Mouse (Mus musculus) layer of hippocampus, postnatal 14 days (tissue): ENCODE data around the gene Gm8300. TPM values are rescaled to one million over a fixed set of nuclear protein-coding genes. Genes with fewer than 3 reads are reported as not detected.
"Not testable (repeated sequence)": the region's sequence is repeated elsewhere in the genome, so short reads cannot be mapped to it uniquely, and the experiment has no call there.

Experiments used
- DNase-seq, 2 experiments: peaks; one replicate each; pipeline ENCODE4 v3.0.0; 2021 to 2022; ENCODE audit warnings: low spot score in 2 of 2, mixed read lengths in 1 of 2
- long read RNA-seq, 2 experiments: library from polyadenylated mRNA; stranded (forward); transcript quantifications; one replicate each; pipeline ENCODE4 v2.0.0; 2021
- total RNA-seq, 2 experiments: library from RNA; stranded (reverse); gene quantifications; 2 replicates each; pipeline ENCODE4 v1.2.3; 2021

Gene Gm8300
- not detected for total RNA-seq
- long read RNA-seq, experiment 1, result 0 reads
- long read RNA-seq, experiment 2, result 0 reads

DNA sequence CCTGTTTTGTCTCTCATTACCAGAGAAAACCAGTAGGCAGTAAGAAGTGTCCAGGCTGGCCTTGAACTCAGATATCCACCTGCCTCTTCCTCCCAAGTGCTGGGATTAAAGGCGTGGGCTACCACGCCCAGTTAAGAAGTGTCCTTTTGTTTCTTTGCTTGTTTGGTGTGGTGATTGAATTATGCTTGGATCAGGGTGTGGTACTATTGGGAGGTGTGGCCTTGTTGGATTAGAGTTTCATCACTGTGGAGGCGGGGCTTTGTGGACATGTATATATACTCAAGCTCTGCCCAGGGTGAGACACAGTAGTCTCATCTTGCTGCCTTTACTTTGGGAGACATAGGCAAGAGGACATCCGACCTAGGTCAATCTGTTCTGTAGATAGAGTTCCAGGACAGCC, at the start of gene Gm8300:
Gene Gm8300, plus strand, starts transcription at position 301 of the 400 bp plus-strand sequence.
- not testable (repeated sequence) for DNase-seq

DNA sequence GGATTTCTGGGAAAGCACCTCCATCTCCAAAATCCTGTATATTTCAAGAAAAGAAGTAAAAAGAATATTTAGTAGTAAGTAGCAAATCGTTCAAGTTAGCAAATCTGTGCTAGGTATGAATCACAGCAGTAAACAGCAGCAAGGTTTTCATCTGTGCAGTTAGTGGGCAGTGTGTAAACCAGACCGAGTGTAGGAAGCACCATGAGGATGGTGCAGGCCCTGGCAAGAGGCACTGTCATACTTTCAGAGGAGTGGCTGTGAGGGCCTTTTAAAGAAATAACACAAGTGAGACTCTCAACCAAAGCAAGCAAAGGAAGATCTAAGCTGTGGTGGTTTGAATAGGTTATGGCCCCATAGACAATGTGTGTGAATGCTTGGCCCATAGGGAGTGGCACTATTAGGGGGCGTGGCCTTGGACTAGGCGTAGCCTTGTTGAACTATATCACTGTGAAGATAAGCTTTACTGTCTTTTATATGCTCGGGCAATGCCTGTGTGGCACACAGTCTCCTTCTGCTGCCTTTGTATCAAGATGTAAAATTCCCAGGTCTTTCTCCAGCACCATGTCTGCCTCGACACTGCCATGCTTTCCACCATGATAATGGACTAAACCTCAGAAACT, 49.3 kb upstream of the Gm8300 start:
- no peak for DNase-seq

DNA sequence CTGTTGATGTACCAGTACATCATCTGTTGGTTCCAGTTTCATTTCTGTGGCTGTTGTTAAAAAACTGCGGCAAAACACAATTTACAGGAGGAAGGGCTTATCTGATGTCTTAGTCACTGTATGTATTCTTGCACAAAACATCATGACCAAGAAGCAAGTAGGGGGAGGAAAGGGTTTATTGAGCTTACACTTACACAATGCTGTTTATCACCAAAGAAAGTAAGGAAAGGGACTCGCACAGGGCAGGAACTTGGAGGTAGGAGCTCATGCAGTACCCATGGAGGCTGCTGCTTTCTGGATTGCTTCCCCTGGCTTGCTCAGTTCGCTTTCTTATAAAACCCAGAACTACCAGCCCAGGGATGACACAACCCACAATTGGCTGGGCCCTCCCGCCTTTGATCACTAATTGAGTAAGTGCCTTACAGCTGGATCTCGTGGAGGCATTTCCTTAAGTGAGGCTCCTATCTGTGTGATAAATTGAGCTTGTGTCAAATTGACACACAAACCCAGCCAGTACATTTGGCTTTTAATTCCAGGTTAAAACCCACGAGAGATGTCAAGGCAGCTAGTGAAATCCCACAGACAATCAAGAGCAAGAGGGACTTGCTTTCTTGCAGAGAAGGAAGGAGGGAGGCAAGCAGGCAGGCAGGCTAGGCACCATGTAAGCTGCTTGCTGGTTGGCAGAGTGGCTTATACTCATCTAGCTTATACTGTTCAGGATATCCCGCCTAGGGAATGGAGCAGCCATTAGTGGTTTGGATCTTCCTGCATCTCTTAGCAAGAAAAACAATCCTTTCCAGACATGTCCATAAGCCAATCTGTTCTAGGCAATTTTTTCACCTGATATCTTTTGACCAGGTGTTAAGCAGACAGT, 43.6 kb upstream of the Gm8300 start:
- no peak for DNase-seq

DNA sequence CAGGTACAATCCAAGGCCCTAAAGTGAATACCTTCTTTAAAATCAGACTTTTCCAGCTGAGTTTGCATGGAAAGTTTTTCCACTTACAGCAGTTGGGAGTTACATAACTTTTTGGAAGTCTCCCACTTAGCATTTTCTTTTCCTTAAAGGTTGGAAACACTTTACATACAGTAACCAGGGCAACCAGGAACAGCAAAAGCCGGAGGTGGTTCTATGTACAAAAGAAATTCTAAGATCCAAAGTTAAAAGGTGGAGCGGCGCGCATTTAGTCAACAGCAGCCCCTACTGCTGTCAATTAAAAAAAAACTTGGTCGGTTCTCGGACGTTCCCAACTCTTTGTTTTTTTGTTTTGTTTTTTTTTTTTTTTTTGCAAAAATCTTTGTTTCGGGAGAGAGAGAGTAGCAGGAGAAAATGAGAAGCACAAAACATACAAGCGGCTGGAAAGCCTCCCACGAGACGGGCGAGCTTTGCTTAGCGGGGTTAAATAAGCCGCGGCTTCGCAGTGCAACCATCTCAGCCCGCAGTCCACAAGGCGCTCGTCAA, 42.6 kb upstream of the Gm8300 start:
- DNase-seq, result no peak

DNA sequence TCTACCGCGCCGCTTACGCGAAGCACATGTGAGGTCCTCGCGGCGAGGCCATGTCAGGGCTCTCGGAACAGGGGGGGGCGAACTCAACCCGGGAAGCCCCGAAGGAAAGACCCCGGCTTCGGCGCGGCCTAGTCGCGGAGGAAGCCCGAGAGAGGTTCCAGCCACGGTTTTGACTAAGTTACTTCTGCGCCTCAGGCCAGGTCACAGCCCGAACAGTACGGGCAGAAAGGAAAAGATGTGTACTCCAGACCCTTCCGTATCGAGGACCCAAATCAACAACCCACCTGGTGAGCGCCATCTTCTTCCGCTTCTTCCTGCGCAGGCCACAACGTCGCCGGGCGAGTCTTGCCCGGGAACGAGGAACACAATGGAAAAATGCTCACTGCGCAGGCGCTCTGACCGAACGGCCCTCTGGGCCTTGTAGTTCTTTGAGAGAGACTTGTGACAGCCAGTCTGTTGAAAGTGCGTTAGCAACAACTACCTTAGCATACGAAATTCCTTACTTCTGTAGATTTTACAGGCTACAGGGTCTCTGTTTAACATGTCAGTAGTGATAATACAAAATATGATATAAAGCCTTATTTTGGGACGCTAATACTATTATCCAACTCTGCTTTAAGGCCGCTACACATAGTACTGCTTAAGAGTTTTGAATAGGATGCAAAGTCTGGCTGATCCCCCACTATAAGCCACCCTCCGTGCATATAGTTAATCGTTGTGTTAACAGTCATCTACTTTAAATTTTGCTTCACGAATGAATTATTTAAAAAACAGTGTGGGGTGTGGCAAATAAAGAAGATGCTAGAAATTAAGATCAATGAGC, 41.9 kb upstream of the Gm8300 start, which contains the start of gene Snw1:
Gene Snw1, minus strand, starts transcription at position 311 of the 823 bp plus-strand sequence.
- DNase-seq, result peak; percentile 93 to 97

DNA sequence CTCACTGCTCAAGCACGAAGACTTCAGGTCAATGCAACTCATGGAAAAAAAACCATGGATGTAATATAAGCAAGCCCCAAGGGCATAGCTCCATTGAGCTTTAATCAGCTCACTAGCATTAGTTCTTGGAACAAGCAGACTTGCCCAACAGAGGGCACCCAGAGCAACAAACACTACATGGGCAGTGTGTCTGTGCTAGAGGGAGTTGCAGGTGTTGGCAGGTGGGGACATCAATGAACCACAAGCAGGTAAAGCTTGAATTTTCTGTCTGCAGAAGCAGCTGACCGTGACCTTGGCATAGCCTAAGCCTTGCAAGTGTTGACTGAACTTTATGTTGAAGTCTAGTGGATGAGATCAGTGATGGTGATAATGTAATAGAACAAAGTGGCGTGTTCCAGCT, 39.4 kb upstream of the Gm8300 start:
- no peak for DNase-seq

DNA sequence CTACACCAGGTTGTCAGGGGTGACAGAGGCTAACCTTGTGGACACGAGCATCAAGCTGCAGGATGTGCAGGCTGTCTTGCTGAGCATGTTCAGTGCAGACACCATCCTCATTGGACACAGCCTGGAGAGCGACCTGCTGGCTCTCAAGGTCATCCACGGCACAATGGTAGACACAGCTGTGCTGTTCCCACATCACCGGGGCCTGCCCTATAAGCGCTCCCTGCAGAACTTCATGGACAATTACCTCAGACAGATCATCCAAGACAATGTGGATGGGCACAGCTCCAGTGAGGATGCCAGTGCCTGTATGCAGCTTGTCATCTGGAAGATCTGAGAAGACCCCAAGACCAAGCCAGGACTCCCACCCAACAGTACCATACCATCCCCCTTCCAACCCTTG, 31.6 kb upstream of the Gm8300 start:
- DNase-seq, result not testable (repeated sequence)

DNA sequence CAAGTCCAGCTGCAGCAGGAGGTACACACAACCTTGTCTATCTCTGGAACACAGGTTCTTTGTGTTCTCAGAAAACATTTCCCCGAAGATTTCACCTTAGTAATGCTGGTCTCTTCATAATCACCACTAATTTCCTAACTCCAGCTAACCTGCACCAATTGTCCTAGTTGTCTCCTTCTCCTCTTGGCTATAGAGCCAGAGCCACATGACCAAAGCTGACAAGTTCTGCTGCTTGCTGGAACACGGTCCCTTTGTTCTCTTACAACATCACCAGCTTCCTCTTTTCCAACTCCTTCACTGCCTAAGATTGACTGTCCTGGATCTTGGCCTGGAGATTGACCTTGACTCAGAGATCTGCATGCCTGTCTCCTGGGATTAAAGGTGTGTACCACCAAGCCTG, 25.4 kb upstream of the Gm8300 start:
- not testable (repeated sequence) for DNase-seq

DNA sequence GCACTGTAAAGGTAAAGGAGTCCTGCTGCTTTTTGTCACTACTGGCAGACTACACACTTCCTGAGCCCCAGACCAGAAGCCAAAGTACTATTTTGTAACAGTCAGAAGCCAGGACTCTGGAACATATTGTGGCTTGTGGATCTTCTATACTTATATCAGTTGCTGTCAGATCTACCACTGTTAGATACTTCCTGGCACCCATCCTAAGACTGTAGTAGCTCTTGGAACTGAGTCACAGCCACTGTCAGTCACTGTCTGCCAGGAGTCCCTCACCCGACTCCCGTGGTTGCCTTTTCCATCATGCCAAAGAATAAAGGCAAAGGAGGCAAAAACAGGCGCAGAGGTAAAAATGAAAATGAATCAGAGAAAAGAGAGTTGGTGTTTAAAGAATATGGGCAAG, 19.7 kb upstream of the Gm8300 start, which contains the start of gene Gm5788:
Gene Gm5788, plus strand, starts transcription at position 301 of the 400 bp plus-strand sequence.
- not testable (repeated sequence) for DNase-seq

DNA sequence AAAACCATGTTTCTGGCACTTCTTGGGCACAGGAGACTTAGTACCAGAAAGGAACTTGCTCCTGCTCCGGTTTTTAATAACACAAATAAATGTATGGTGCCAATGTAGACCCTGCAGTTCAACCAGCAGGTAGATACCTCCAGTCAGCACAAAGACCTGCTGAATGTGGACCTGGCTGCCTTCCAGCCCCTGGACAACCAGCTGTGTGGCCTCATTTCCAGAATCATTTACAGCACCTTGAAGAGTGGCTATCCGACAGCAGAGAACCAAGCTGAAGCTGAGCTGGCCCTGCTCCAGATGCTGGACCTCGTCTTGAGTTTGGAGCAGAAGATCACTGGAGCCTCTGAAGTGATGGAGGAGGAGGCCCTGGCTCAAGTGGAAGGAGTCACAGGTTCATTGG, 5.5 kb downstream of the Gm8300 start:
- DNase-seq, result not testable (repeated sequence)

DNA sequence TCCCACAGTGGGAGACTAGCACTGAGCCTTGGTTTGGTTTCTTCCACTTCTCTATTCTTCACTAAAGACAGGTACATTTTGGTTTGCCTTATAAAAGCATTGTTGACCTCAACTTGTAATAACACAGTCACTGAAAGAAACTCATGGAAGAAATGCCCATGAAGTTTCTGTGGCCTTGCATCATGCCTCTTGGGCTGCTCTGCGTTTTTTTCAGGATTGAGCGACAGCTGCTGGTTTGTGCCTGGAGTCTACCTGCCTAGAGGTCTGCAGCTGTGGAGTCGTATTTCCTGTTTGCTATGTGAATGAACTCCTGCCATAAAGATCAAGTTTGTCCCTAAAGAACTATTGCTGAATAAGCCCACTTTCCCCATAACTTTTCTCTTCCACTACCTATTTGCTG, 29.8 kb downstream of the Gm8300 start:
- DNase-seq, result no peak

DNA sequence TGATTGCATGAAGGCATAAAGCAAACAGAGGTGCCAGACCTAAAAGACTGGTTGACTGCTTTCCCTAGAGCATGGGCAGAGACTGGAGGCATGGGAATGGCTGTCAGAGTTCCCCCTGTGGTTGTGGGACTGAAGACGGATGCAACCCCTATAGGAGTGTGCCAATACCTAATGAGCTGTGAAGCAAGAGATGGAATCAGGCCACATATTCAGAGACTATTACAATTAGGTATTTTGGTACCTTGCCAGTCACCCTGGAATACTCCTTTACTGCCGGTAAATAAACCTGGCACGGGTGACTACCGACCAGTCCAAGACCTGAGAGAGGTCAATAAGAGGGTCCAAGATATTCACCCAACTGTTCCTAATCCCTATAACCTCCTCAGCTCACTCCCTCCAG, 36.5 kb downstream of the Gm8300 start:
- DNase-seq, result not testable (repeated sequence)

Other genes starting within 250 kb of the Gm8300 start
- gene Vipas39, start 248.1 kb upstream of the Gm8300 start, total RNA-seq, result 10 to 100 TPM; 57.5 to 66.0 TPM
- 100 to 1,000 TPM; 147 to 157 TPM for gene Ahsa1, start 247.8 kb upstream of the Gm8300 start, total RNA-seq
- under 1 TPM; 0.52 to 0.60 TPM for gene Ism2, start 214.6 kb upstream of the Gm8300 start, total RNA-seq
- gene Sptlc2, start 126.0 kb upstream of the Gm8300 start, total RNA-seq, result 10 to 100 TPM; 50.3 to 60.5 TPM
- 10 to 100 TPM; 87.3 to 94.3 TPM for gene Slirp, start 70.4 kb upstream of the Gm8300 start, total RNA-seq
- gene Alkbh1, start 70.3 kb upstream of the Gm8300 start, total RNA-seq, result 10 to 100 TPM; 16.7 to 18.5 TPM
- 10 to 100 TPM; 48.2 to 48.4 TPM for gene Snw1, start 42.0 kb upstream of the Gm8300 start, total RNA-seq
- not detected for gene Gm5788, start 19.6 kb upstream of the Gm8300 start, total RNA-seq
- not detected for gene Oog1, start 88.4 kb downstream of the Gm8300 start, total RNA-seq
- gene Gm4027, start 104.6 kb downstream of the Gm8300 start, total RNA-seq, result not detected
- gene Gm16381, start 130.3 kb downstream of the Gm8300 start, total RNA-seq, result not detected